8 mouse cellular contexts compared by ENCODE assay signal in the genomic region with DNA sequence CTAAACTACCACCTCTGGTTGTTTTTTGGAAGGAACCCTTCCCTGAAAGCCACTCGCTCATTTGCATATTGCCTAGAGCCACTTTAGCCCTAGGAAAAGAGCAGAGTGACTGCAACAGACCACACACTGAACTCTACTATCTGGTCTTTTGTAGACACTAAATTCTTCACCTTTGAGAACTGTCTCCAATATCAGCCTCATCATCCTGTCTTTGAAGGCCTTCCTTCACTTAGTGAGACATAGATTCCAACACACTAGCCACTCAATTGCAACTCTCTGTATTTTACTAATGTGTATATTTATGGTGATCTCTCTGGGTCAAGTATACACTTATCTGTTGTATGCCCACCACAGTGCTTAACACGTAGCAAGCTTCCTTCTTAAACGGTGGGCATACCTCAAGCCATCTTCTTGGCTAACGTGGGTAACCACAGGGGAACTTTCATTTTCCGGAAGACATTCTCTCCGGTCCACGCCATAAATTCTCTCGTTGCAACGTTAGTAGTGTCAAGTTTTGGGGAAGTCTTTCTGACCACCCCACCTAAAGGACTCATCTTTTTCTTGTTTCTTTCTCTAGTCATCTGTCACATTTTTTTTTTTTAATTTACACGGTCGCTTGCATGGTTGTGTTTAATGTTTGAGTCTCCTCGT. TPM values are rescaled to one million over a fixed set of nuclear protein-coding genes. Genes with fewer than 3 reads are reported as not detected.
DNase-seq lines count a peak whose midpoint lies in the region; ATAC-seq and TF ChIP-seq lines count a peak whose summit lies in the region.

No protein-coding gene starts in this region.

- H3K27me3 ChIP-seq in lung, postnatal 0 days (replicated peaks; ENCODE audit: insufficient read depth, low read length): no peaks in the 10 kb centered on the region
- H3K27me3 ChIP-seq in embryonic facial prominence, embryonic 13.5 days: no peaks in the 10 kb centered on the region
- no peaks in the 10 kb centered on the region for H3K27me3 ChIP-seq in limb, embryonic 11.5 days (ENCODE audit: control insufficient read depth, insufficient read depth, low read length)
- H3K27me3 ChIP-seq in small intestine, adult 2 months (ENCODE audit: control insufficient read depth, insufficient read depth, low read length): no peaks in the 10 kb centered on the region

- H3K36me3 ChIP-seq in lung, postnatal 0 days (ENCODE audit: insufficient read depth, low read length): peaks cover 12% of the 10 kb centered on the region
- H3K36me3 ChIP-seq in embryonic facial prominence, embryonic 13.5 days: peaks cover 27% of the 10 kb centered on the region
- peaks cover 4% of the 10 kb centered on the region; the same call in 1 of the 2 replicates for H3K36me3 ChIP-seq in limb, embryonic 11.5 days (ENCODE audit: control insufficient read depth, insufficient read depth, low read length)
- peaks cover 19% of the 10 kb centered on the region for H3K36me3 ChIP-seq in small intestine, adult 2 months (ENCODE audit: control insufficient read depth, insufficient read depth, low read length)

- no peak for TF ChIP-seq CTCF in lung, postnatal 0 days (IDR thresholded peaks at IDR 0.05)
- no peak for TF ChIP-seq CTCF in small intestine, adult 2 months (IDR thresholded peaks at IDR 0.05; ENCODE audit: extremely low read depth, insufficient read length, insufficient replicate concordance, low read depth, low read length)

- no peak overlapping the region; the same call in 1 of the 2 replicates for H3K27ac ChIP-seq in lung, postnatal 0 days (ENCODE audit: low read length)
- H3K27ac ChIP-seq in embryonic facial prominence, embryonic 13.5 days: peak overlapping the region; percentile 64; the same call in 1 of the 2 replicates
- H3K27ac ChIP-seq in limb, embryonic 11.5 days (replicated peaks; ENCODE audit: low read depth, low read length): no peak overlapping the region
- H3K27ac ChIP-seq in small intestine, adult 2 months (ENCODE audit: insufficient read depth, low read depth, low read length): peak overlapping the region; percentile 37; the same call in 1 of the 2 replicates

- H3K4me2 ChIP-seq in lung, postnatal 0 days (replicated peaks; ENCODE audit: low read depth, low read length): peak overlapping the region; percentile 66
- peak overlapping the region; percentile 71 for H3K4me2 ChIP-seq in embryonic facial prominence, embryonic 13.5 days
- peak overlapping the region; percentile 36 for H3K4me2 ChIP-seq in limb, embryonic 11.5 days (ENCODE audit: low read depth, severe bottlenecking)

- TF ChIP-seq POLR2A in small intestine, adult 2 months (IDR thresholded peaks at IDR 0.05; ENCODE audit: low read depth, low read length): no peak

- H3K9ac ChIP-seq in lung, postnatal 0 days (replicated peaks; ENCODE audit: low read depth): peak overlapping the region; percentile 80
- H3K9ac ChIP-seq in embryonic facial prominence, embryonic 13.5 days: peak overlapping the region; percentile 88
- peak overlapping the region; percentile 83 for H3K9ac ChIP-seq in limb, embryonic 11.5 days (ENCODE audit: low read length)

- H3K4me1 ChIP-seq in lung, postnatal 0 days (ENCODE audit: insufficient read depth, low read depth, low read length): no peaks in the 10 kb centered on the region
- H3K4me1 ChIP-seq in embryonic facial prominence, embryonic 13.5 days: peaks cover 10% of the 10 kb centered on the region
- H3K4me1 ChIP-seq in limb, embryonic 11.5 days (ENCODE audit: control insufficient read depth, insufficient read depth, low read length): no peaks in the 10 kb centered on the region
- no peaks in the 10 kb centered on the region for H3K4me1 ChIP-seq in small intestine, adult 2 months (ENCODE audit: control insufficient read depth, insufficient read depth, insufficient read length, low read length)

- no peaks in the 10 kb centered on the region for H3K9me3 ChIP-seq in lung, postnatal 0 days (ENCODE audit: low read length)
- H3K9me3 ChIP-seq in embryonic facial prominence, embryonic 13.5 days: no peaks in the 10 kb centered on the region
- no peaks in the 10 kb centered on the region for H3K9me3 ChIP-seq in limb, embryonic 11.5 days (ENCODE audit: control insufficient read depth, low read length)

- ATAC-seq in lung, postnatal 0 days: no peak
- ATAC-seq in embryonic facial prominence, embryonic 13.5 days (ENCODE audit: insufficient number of reproducible peaks, insufficient read depth, low FRiP score, low TSS enrichment, low read depth): no peak
- ATAC-seq in limb, embryonic 11.5 days (ENCODE audit: insufficient number of reproducible peaks, low FRiP score, low TSS enrichment, low read depth): no peak

- DNase-seq in lung, postnatal 0 days (ENCODE audit: low spot score): peak; percentile 7
- no peak for DNase-seq in lung, postnatal 36 days
- DNase-seq in limb, embryonic 11.5 days (ENCODE audit: low spot score): no peak
- DNase-seq in urinary bladder, postnatal 4 days (ENCODE audit: low spot score in 2 of 2): no peak
- DNase-seq in cerebellum, postnatal 14 days: no peak
- DNase-seq in adrenal gland, postnatal 4 days (ENCODE audit: low spot score in 2 of 2): no peak

- H3K4me3 ChIP-seq in lung, postnatal 0 days (ENCODE audit: low read depth, low read length): peak overlapping the region; percentile 89
- H3K4me3 ChIP-seq in embryonic facial prominence, embryonic 13.5 days: peak overlapping the region; percentile 74
- peak overlapping the region; percentile 71 for H3K4me3 ChIP-seq in limb, embryonic 11.5 days (ENCODE audit: low read depth, low read length)
- peak overlapping the region; percentile 74 for H3K4me3 ChIP-seq in small intestine, adult 2 months (ENCODE audit: low read depth, low read length)

- no peak for TF ChIP-seq EP300 in lung, postnatal 0 days (IDR thresholded peaks at IDR 0.05)

- WGBS in lung, postnatal 0 days: 35% methylated on average over 12 of the region's 12 CpGs
- WGBS in embryonic facial prominence, embryonic 13.5 days: 31% methylated on average over 12 of the region's 12 CpGs
- WGBS in limb, embryonic 11.5 days: 40% methylated on average over 12 of the region's 12 CpGs
- 24% methylated on average over 12 of the region's 12 CpGs for WGBS in small intestine, adult 2 months

RNA-seq across cellular contexts. Expression of a gene that starts 0.9 kb away (rescaled TPM):
- 7.8 and 8.5 TPM in 2 replicates for polyA plus RNA-seq in lung, postnatal 0 days (2015; fragmentation: Nextera tagmentation; extraction: Ambion mirVana)
- 21.5 and 22.4 TPM in 2 replicates for polyA plus RNA-seq in embryonic facial prominence, embryonic 13.5 days (2015; fragmentation: Nextera tagmentation; extraction: Ambion mirVana)
- polyA plus RNA-seq in limb, embryonic 11.5 days (2014; fragmentation: Nextera tagmentation; extraction: Ambion mirVana): 23.5 TPM in 2 replicates
- polyA plus RNA-seq in small intestine, adult 2 months (2012; rRNA removed): 7.5 and 10.2 TPM in 2 replicates
- 10 to 100 TPM; 13.2 to 14.0 TPM for total RNA-seq in adrenal gland, postnatal 4 days (2021)

RNA-seq across cellular contexts. Expression of a gene that starts 49.5 kb away (rescaled TPM):
- 19.9 and 20.0 TPM in 2 replicates for polyA plus RNA-seq in lung, postnatal 0 days (2015; fragmentation: Nextera tagmentation; extraction: Ambion mirVana)
- polyA plus RNA-seq in embryonic facial prominence, embryonic 13.5 days (2015; fragmentation: Nextera tagmentation; extraction: Ambion mirVana): 33.8 and 41.8 TPM in 2 replicates
- 36.9 and 41.0 TPM in 2 replicates for polyA plus RNA-seq in limb, embryonic 11.5 days (2014; fragmentation: Nextera tagmentation; extraction: Ambion mirVana)
- polyA plus RNA-seq in small intestine, adult 2 months (2012; rRNA removed): 7.7 and 8.7 TPM in 2 replicates
- 10 to 100 TPM; 33.0 to 33.7 TPM for total RNA-seq in adrenal gland, postnatal 4 days (2021)

Comparison
In these comparisons a context has a peak if more than half of its experiments do, and no peak if none do; other contexts are left out.
1. H3K27ac ChIP-seq: peak in embryonic facial prominence, embryonic 13.5 days (single experiment) and small intestine, adult 2 months (single experiment); none in lung, postnatal 0 days (single experiment) and limb, embryonic 11.5 days (single experiment).
2. Peak in every context shown above with its lines, with median percentiles within 50 percentile points of each other: H3K4me2 ChIP-seq, H3K4me3 ChIP-seq and H3K9ac ChIP-seq.